Mouse (Mus musculus) liver, embryonic 12.5 days (tissue): ENCODE data around the gene Foxg1. TPM values are rescaled to one million over a fixed set of nuclear protein-coding genes. Genes with fewer than 3 reads are reported as not detected.

ENCODE experiments used
- ATAC-seq: fragments of 200-750 bp; cut with Nextera tagmentation; 2 replicates; pipeline ENCODE4 v1.8.0; 2017; ENCODE audit warnings: moderate number of reproducible peaks, mild to moderate bottlenecking, moderate library complexity
- H3K27ac ChIP-seq: fragments of 300-500 bp; sonication (generic); 2 replicates; pipeline ENCODE4 v1.5.1; 2016; ENCODE audit warnings: mild to moderate bottlenecking
- H3K27me3 ChIP-seq: fragments of 300-500 bp; sonication (generic); replicated peaks from 2 replicates; pipeline ENCODE4 v1.6.1; 2016; ENCODE audit warnings: mild to moderate bottlenecking, moderate library complexity
- H3K36me3 ChIP-seq: fragments of 300-500 bp; sonication (generic); 2 replicates; pipeline ENCODE4 v1.6.1; 2016; ENCODE audit warnings: mild to moderate bottlenecking, moderate library complexity
- H3K4me1 ChIP-seq: fragments of 300-500 bp; sonication (generic); 2 replicates; pipeline ENCODE4 v1.6.1; 2016
- H3K4me2 ChIP-seq: fragments of 300-500 bp; sonication (generic); 2 replicates; pipeline ENCODE4 v1.6.1; 2016; ENCODE audit warnings: mild to moderate bottlenecking, moderate library complexity
- H3K4me3 ChIP-seq: fragments of 300-500 bp; sonication (generic); 2 replicates; pipeline ENCODE4 v1.5.1; 2016; ENCODE audit warnings: mild to moderate bottlenecking, moderate library complexity
- H3K9ac ChIP-seq: fragments of 300-500 bp; sonication (generic); 2 replicates; pipeline ENCODE4 v1.6.1; 2016; ENCODE audit warnings: mild to moderate bottlenecking, moderate library complexity
- H3K9me3 ChIP-seq: fragments of 300-500 bp; sonication (generic); replicated peaks from 2 replicates; pipeline ENCODE4 v1.6.1; 2016; ENCODE audit warnings: mild to moderate bottlenecking, moderate library complexity
- WGBS: fragments of 180-500 bp; shearing (Covaris S2); methylation state at CpG from one replicate; pipeline ENCODE4 v1.1.7; 2016; ENCODE audit not compliant: insufficient replicate concordance; 5-methylcytosine and 5-hydroxymethylcytosine counted together
- polyA plus RNA-seq: library from polyadenylated mRNA; unstranded; fragments of >200 nt; fragmentation: Nextera tagmentation; extraction: Ambion mirVana; gene quantifications from 2 replicates; pipeline ENCODE4 v1.2.1, GENCODE M21; 2016

The Foxg1 gene
- 0.06 TPM in 1 of 2 replicates, not detected in the other for polyA plus RNA-seq

DNA sequence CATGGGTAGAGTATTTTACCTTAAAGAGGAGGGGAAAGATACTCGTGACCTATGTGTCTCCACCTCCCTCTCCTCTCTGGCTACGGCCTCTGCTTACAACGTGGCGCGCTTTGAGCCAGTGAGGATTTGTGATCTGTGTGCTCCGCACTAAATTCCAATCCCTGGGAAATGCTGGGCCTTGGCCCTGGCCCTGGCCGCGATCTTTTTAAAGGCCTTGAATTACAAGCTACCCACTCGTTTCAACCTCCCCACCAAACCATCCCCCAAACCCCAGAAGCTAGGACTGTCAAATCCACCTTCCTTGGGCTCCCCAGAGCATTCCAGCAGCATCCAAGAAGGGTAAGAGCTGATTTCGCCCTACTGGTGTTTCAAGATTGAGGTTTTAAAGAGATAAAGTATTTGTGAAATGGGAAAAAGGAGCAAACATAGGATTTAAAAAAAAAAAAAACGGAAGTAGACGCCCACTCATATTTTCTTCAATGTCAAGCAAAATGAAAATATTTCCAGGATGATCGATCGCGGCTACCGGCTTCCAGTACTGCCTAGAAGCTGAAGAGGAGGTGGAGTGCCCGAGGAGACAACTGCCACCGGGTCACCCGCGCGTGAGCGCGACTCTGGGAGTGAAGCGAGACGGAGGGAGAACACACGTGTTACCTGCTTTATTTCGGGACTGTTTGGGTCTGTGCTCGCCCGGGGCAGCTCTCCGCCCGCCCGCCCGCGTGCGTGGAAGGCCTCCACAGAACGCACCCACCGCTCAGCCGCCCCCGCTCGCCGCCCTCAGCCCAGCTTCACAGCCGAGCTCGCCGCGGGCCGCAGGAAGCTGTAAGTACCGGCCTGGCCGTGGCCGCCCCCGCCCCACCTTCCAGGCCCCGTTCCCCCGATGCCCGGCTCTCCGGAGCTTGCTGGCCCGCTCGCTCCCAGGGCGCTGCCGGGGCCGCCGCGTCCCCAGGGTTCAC lies at the start of gene Foxg1:
Foxg1 (plus strand) TSS at position 96 of the 956 bp plus-strand sequence.
- no peak within 1 kb of the TSS for H3K27ac ChIP-seq
- 1% methylated on average over 47 of the region's 61 CpGs for WGBS
- no peak within 1 kb of the TSS for H3K9ac ChIP-seq
- peaks cover 84% of the 10 kb centered on the region for H3K27me3 ChIP-seq
- no peak for ATAC-seq
- peak within 1 kb of the TSS; percentile 52 for H3K4me2 ChIP-seq
- H3K4me3 ChIP-seq: peak within 1 kb of the TSS; percentile 38
- H3K4me1 ChIP-seq: peaks cover 11% of the 10 kb centered on the region; the same call in 1 of the 2 replicates
- H3K9me3 ChIP-seq: no peaks in the 10 kb centered on the region
- H3K36me3 ChIP-seq: no peaks in the 10 kb centered on the region

GRCm38 (mm10) chr12:49349697-49350096 lies 32.8 kb upstream of the Foxg1 start:
- H3K9ac ChIP-seq: no peak overlapping the region

GRCm38 (mm10) chr12:49368931-49369330 lies 13.5 kb upstream of the Foxg1 start:
- peaks cover 22% of the 10 kb centered on the region for H3K27me3 ChIP-seq
- ATAC-seq: no peak
- no peak overlapping the region for H3K27ac ChIP-seq
- no peaks in the 10 kb centered on the region for H3K4me1 ChIP-seq
- H3K9ac ChIP-seq: no peak overlapping the region
- H3K4me3 ChIP-seq: no peak overlapping the region
- no peak overlapping the region for H3K4me2 ChIP-seq
- no peaks in the 10 kb centered on the region for H3K36me3 ChIP-seq
- H3K9me3 ChIP-seq: no peaks in the 10 kb centered on the region
- 54% methylated on average over 1 of the region's 1 CpGs for whole genome bisulfite sequencing

More at GRCm38 (mm10) chr12:49349697-49350096, 32.8 kb upstream of the Foxg1 start:
- no peak for ATAC-seq
- Histone ChIP-seq H3K4me3 (no peak overlapping the region), H3K36me3 (no peaks in the 10 kb centered on the region), H3K4me2 (no peak overlapping the region), H3K27me3 (no peaks in the 10 kb centered on the region), H3K9me3 (0 out of 2 replicates have a peak, but pooled peaks cover 6% of the 10 kb centered on the region), H3K4me1 (no peaks in the 10 kb centered on the region), H3K27ac (no peak overlapping the region)
- WGBS: 75% methylated on average over 10 of the region's 10 CpGs

- Histone ChIP-seq H3K27me3 (peaks cover 51% of the 10 kb centered on the region), H3K27ac (no peak overlapping the region), H3K9ac (no peak overlapping the region), H3K4me3 (no peak overlapping the region), H3K4me2 (no peak overlapping the region), H3K9me3 (no peaks in the 10 kb centered on the region), H3K4me1 (no peaks in the 10 kb centered on the region), H3K36me3 (no peaks in the 10 kb centered on the region)
- ATAC-seq: no peak
Observed at GRCm38 (mm10) chr12:49372170-49372569, 10.3 kb upstream of the Foxg1 start.

DNA sequence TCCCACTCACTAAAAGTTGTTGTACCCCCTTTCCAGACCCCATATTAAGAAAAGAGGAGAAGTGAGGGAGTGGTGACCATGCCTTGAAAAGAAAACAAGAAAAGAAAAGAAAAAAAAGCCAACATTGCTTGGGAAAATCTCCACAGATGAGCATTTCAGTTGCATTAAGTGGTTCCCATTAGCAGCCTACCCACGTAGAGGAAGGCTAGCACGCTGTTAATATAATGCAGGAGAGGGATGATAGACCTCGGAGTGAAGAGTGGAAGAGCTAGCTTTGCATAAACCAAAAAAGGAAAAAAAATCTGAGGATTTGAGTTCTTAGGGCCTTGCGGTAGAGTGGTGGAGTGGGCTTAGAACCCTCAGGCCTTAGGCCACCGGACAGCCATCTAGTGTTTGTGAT lies 9.3 kb upstream of the Foxg1 start:
- H3K36me3 ChIP-seq: no peaks in the 10 kb centered on the region
- no peak overlapping the region for H3K4me3 ChIP-seq
- H3K27ac ChIP-seq: no peak overlapping the region
- 9% methylated on average over 5 of the region's 5 CpGs for WGBS
- H3K9me3 ChIP-seq: no peaks in the 10 kb centered on the region
- no peak for ATAC-seq
- H3K27me3 ChIP-seq: peaks cover 61% of the 10 kb centered on the region
- no peak overlapping the region for H3K9ac ChIP-seq
- no peak overlapping the region for H3K4me2 ChIP-seq
- no peaks in the 10 kb centered on the region for H3K4me1 ChIP-seq

GRCm38 (mm10) chr12:49373821-49374605 lies 8.4 kb upstream of the Foxg1 start:
- no peak overlapping the region; the same call in 1 of the 2 replicates for H3K4me3 ChIP-seq
- no peaks in the 10 kb centered on the region for H3K36me3 ChIP-seq
- peak overlapping the region; percentile 18 for H3K4me2 ChIP-seq
- no peak for ATAC-seq
- no peaks in the 10 kb centered on the region for H3K4me1 ChIP-seq
- H3K9me3 ChIP-seq: no peaks in the 10 kb centered on the region
- WGBS: 3% methylated on average over 24 of the region's 24 CpGs
- no peak overlapping the region for H3K9ac ChIP-seq
- peaks cover 69% of the 10 kb centered on the region for H3K27me3 ChIP-seq
- H3K27ac ChIP-seq: no peak overlapping the region

DNA sequence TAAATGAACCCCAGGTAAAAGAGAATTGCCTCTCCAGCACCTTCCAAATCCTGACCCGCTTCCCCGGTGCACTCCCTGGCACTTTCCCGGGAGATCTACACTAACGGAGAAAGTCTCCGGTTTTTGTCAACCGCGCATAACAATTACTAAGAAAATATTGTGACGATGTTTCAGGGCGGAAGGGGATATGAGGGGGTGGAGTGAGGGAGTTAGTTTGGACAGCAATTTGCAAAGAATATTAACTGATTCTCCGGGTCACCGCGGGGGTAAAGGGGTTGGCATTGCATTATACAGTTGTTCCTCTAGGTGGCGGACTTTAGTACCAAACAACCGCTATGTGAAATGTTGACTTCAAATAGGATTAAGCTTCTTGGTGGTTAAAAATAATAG lies 7.9 kb upstream of the Foxg1 start:
- peaks cover 75% of the 10 kb centered on the region for H3K27me3 ChIP-seq
- H3K4me3 ChIP-seq: no peak overlapping the region; the same call in 1 of the 2 replicates
- WGBS: 2% methylated on average over 14 of the region's 14 CpGs
- peak overlapping the region; percentile 18 for H3K4me2 ChIP-seq
- ATAC-seq: no peak
- no peaks in the 10 kb centered on the region for H3K9me3 ChIP-seq
- H3K9ac ChIP-seq: no peak overlapping the region
- H3K4me1 ChIP-seq: no peaks in the 10 kb centered on the region
- H3K27ac ChIP-seq: no peak overlapping the region
- H3K36me3 ChIP-seq: no peaks in the 10 kb centered on the region

- 6% methylated on average over 15 of the region's 15 CpGs for WGBS
- no peak overlapping the region for H3K9ac ChIP-seq
- no peak overlapping the region for H3K4me2 ChIP-seq
- H3K27me3 ChIP-seq: peaks cover 86% of the 10 kb centered on the region
- H3K9me3 ChIP-seq: no peaks in the 10 kb centered on the region
- no peak overlapping the region for H3K4me3 ChIP-seq
- no peak overlapping the region for H3K27ac ChIP-seq
- no peaks in the 10 kb centered on the region for H3K36me3 ChIP-seq
- ATAC-seq: no peak
- H3K4me1 ChIP-seq: no peaks in the 10 kb centered on the region
Observed at GRCm38 (mm10) chr12:49375427-49376317, 6.8 kb upstream of the Foxg1 start.

DNA sequence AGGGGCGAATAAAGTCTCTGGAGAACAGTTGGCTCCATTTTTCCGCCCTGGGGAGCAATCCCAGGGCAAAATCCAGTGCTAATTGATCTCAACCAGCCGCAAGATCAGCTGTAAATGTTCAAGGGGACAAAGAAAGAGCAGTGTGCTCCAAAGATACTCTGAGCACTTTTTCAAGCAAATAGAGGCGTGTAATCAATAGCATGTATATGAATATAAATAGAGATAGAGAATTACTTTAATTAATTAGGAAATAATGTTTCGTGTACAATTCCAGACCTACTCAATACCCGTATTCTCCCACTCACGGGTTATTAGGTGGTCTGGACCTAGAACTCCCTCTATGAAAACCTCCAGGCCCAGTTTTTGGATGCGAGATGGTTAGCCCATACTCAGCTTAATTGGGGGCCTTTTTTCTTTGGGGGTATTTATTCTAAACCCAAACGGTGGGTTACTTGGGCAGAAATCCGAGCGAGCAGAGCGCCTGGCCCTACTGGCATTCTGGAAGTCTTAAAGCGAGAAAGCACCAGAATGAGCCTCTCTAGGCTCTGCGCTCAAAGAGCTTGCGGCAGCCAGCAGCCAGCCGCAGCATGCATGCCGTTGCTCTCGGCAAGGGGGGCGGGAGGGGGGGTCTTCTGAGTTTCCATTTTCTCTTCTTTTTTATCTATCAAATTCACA lies 6.0 kb upstream of the Foxg1 start:
- 2% methylated on average over 19 of the region's 19 CpGs for WGBS
- H3K4me1 ChIP-seq: no peaks in the 10 kb centered on the region
- no peak overlapping the region for H3K4me3 ChIP-seq
- no peak overlapping the region for H3K27ac ChIP-seq
- no peak for ATAC-seq
- H3K4me2 ChIP-seq: no peak overlapping the region
- peaks cover 89% of the 10 kb centered on the region for H3K27me3 ChIP-seq
- no peak overlapping the region for H3K9ac ChIP-seq
- no peaks in the 10 kb centered on the region for H3K9me3 ChIP-seq
- H3K36me3 ChIP-seq: no peaks in the 10 kb centered on the region

GRCm38 (mm10) chr12:49377281-49377970 lies 5.0 kb upstream of the Foxg1 start:
- no peaks in the 10 kb centered on the region for H3K36me3 ChIP-seq
- H3K4me3 ChIP-seq: no peak overlapping the region
- no peak overlapping the region for H3K4me2 ChIP-seq
- H3K4me1 ChIP-seq: no peaks in the 10 kb centered on the region
- no peak overlapping the region for H3K9ac ChIP-seq
- H3K27me3 ChIP-seq: peaks cover 95% of the 10 kb centered on the region
- no peak overlapping the region for H3K27ac ChIP-seq
- ATAC-seq: no peak
- WGBS: 2% methylated on average over 15 of the region's 15 CpGs
- no peaks in the 10 kb centered on the region for H3K9me3 ChIP-seq
